Mouse (Mus musculus) heart, postnatal 10 days (tissue): ENCODE measurements around the gene Tmprss6. TPM values are rescaled to one million over a fixed set of nuclear protein-coding genes. Genes with fewer than 3 reads are reported as not detected.
A peak's percentile ranks its signal among the peaks of the same experiment; 100 is the strongest.

Experiments used
- DNase-seq, 2 experiments: peaks; one replicate each; pipeline ENCODE4 v3.0.0; 2021
- intact Hi-C: fragments of 180-260 bp; cut with DNase I; formaldehyde crosslinking; loops from one replicate; pipeline ENCODE4 v1.15.1; 2025
- total RNA-seq, 2 experiments: library from RNA; stranded (reverse); gene quantifications; 2 replicates each; pipeline ENCODE4 v1.2.3; 2021

The Tmprss6 gene
- total RNA-seq, 2 experiments from 2014 or later, result 0.10 to 0.45 TPM

DNA sequence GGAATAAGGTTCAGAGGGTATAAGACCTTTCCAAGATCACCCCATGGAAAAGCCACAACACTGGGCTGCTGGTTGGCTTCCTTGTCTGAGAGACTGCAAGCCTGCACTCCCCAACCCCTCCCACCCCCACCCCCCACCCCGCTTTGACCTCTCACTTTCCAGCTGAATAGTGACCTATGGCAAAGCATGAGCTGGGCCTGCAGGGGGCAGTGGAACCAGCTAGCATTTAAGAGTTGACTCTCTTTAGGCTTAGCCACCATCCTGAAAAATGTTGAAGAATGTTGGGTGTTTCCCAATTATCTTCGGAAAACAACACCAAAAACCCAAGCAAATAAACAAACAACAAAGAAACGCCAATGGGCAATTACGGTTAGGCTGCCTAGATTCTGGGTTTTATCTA, 43.2 kb downstream of the Tmprss6 start:
- intact Hi-C loops, result no loop called here
- DNase-seq, result no peak

GRCm38 (mm10) chr15:78424507-78424906, 43.9 kb downstream of the Tmprss6 start:
- intact Hi-C loops, result loop anchor here (5.0 kb wide), 1 partner anchor 247 kb away; no protein-coding TSS in a partner anchor
- DNase-seq, result no peak

DNA sequence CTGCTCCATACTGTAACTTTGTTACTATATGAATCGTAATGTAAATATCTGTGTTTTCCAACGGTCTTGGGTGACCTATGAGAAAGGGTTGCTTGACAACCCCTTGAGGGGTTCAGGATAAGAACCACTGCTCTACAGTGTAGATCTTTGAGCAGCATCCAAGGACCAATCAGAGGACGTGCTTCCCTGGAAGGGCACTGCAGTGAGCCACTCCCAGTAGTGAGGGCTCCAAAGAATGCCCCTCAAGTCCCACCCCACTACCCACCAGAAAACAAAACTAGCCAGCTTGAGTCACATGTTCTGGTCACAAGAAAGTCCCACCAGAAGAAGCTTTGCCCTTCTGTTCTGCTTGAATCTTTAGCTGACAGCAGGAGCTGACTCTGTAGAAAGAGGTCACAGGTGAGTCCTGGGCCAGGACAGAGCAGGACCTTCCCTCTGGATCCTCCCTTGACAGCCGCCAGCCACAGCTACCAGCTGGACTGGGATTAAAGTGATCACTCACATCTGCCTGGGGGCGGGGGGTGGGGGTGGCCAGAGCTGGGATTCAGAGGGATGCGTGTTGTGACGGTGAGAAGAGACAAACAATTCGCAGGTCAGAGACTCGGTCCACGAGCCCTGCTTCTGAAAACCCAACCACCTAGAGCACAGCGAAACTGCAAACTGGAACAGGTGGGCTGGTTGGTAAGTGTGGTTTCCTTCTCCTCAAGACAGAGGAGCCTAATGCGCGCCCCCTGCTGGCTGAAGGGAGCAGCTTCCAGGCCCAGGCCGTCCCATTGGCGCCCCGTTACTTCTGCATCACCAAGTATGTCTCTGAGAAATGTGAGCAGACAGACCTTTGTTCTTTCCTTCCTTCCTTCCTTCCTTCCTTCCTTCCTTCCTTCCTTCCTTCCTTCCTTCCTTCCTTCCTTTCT, 46.1 kb downstream of the Tmprss6 start:
- DNase-seq, result peak; percentile 82 to 89
- intact Hi-C loops, result loop anchor here (1.0 to 5.0 kb wide), 2 partner anchors 67 to 245 kb away; no protein-coding TSS in a partner anchor

DNA sequence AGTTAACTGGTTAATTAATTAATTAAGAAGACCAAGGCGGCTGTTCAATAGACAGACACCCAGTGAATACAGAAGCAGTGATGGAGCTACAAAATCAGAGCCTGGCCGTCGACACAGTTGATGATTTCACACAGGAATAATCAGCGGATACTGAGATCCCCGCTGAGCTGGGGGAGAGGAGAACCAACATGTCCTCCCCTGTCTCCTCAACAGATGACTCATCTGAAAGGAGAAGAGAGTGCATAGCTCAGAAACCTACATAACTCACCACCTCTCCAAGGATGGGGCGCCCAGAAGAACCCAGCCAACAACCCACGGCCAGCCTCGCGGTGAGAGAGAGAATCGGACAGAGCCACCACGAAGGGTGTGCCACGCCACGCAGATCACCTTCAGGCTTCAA, 48.0 kb downstream of the Tmprss6 start:
- intact Hi-C loops, result loop anchor here (5.0 kb wide), 1 partner anchor 243 kb away; no protein-coding TSS in a partner anchor
- DNase-seq, result no peak

GRCm38 (mm10) chr15:78416937-78417336, 51.5 kb downstream of the Tmprss6 start:
- DNase-seq, result no peak
- intact Hi-C loops, result no loop called here

GRCm38 (mm10) chr15:78414157-78414556, 54.3 kb downstream of the Tmprss6 start:
- intact Hi-C loops, result no loop called here
- DNase-seq, result no peak

DNA sequence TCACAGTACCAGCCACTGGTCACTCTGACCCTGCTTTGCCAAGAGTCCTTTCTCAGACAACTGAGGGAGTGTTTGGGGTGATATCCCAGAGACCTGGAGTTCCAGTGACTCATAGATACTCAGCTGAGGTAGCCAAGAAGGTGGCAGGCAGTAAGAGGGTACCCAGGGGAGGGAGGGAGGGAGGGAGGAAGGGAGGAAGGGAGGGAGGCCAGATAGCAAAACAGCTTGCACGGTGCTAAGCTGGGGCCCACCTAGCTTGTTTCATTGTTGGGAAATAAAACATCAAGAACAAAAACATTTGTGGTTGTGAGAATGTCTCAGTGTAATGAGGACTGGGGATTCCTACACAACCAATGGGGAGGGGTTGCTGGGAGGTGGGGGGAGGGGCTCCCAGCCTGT, 54.7 kb downstream of the Tmprss6 start:
- intact Hi-C loops, result no loop called here
- no peak for DNase-seq

DNA sequence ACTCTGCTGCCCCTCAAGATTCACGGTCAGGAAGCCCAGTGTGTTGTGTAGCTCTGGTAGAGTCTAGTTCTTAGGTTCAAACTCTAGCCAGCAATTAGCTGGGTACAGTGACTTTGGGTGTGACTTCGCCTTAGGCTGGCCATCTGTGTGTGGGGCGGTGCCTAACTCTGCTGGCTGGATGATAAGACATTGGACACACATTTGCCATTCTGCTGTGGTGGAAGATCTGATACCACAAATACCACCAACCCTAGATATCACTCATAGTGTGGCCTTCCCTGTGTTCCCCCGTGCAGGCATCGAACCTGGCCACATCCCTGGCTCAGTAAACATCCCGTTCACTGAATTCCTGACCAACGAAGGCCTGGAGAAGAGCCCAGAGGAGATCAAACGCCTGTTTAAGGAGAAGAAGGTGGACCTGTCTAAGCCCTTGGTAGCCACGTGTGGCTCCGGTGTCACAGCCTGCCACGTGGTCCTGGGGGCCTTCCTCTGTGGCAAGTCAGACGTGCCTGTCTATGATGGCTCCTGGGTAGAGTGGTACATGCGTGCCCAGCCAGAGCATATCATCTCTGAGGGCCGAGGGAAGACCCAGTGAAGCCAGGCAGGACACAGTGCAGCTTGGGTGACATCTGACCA, 55.2 kb downstream of the Tmprss6 start:
- intact Hi-C loops, result no loop called here
- no peak for DNase-seq

DNA sequence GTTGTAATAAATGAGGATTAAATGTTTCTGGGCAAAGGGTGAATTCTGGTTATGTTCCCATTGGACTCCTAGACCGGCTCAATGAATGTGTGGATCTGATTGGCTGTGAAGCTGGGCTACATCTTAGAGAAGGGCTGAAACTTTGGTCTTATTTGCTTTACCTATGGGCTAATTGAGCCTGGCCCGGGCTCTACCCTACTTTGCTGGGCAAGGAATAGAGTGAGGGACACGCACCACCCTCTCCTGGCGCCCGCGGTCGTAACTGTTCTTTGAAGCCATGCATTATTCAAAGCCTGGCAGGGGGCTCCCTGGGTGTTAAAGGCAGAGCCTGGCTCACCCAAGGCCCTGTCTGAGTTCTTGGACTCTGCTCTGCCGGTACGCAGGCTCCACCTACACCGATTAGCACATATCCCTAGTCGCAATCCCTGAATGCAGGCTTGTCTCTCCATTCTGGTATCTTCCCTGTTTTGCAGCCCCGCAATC, 58.8 kb downstream of the Tmprss6 start:
- intact Hi-C loops, result no loop called here
- no peak for DNase-seq

DNA sequence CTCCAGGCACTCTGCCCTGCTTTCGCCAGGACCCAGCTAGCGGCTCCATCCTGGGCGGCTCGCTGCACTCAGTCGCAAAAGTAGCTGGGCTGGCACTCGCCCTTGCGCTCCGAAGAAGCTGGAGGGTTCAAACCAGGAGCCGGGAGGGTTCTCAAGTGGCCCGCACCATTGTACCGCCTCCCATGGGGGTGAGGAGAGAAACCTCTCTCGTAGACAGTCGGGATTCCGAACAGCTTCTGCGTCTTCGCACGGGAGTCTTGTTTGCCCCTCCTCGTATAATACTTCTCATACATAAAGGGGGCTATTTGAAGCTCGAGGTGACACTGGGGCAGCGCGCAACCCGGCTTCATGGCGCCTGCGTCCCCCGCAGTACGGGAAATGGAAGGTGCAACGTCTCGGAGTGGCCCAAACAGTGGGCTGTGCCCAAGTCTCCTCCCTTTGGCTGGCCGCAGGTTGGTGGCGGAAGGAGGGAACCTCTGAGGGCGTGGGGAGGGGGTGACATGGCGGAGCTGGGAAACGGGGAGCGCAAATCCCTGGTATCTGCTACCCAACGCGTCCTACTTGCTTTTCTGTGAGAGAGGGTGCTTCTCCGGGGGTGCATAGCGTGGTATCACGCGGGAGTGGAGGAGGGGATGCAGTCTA, 62.0 kb downstream of the Tmprss6 start, which contains the start of gene Mpst:
Mpst (plus strand) TSS at position 124 of the 642 bp plus-strand sequence.
- intact Hi-C loops, result loop anchor here (2.0 kb wide), 1 partner anchor 22 kb away; the partner anchor contains the start of gene Kctd17

DNA sequence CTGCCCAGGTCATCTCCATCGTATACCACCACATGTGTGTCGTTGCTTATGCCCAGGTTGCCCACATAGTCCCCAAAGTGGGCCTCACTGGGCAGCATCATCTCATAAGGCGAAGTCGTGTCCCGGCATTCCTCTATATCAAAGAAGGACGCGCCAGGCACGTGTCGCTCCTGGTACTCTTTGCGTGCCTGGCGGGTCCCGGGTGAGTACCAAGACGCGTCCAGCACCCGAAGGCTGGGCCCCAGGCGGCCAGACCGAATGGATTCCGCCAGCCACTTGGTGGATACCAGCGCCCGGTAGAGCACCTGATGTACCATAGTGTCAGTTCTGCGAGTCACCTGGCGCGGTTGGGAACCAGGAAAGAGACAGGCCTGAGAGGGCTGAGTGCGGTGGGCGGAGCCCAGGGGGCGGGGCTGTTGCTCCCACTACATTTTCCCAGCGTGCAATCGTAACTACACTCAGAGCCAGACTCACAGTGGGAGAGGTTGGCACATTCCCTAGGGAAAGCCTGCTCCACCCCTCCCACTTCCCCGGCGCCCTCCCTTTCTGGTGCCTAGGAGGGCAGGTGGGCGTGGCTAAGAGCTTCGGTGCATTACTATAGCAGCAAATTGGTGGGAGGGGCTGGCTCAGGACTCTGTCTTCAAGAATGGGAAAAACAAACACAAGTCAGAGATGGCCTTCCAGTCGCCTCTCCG, 62.8 kb downstream of the Tmprss6 start, which contains the start of gene Tst:
Tst (minus strand) TSS at position 391 of the 695 bp plus-strand sequence.
- peak; percentile 90 for DNase-seq
- intact Hi-C loops, result loop anchor here (2.0 kb wide), 1 partner anchor 23 kb away; the partner anchor contains the start of gene Kctd17

More for the DNA sequence above, 62.0 kb downstream of the Tmprss6 start, which contains the start of gene Mpst:
- peak; percentile 94 to 95 for DNase-seq

DNA sequence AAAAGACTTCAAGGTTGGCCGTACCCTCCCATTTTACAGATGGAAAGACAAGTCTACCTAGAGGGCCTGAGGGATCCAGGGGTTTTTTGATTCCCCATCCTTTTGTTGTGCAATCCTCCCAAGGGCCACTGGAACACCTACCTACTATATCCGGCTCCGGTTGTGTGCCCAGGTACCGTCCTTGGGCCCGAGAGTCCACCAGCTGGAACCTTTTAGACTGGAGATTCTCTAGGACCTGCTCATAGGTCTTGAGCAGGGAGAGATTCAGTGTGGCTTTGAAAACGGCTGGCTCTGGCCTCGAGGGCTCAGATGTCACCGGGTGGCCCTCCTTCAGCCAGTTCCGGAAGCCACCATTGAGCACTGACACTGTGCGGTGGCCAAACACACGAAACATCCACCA, 63.3 kb downstream of the Tmprss6 start:
- DNase-seq, result no peak
- intact Hi-C loops, result no loop called here

- DNase-seq, result peak; percentile 73 to 75
- intact Hi-C loops, result no loop called here
These were observed 64.5 kb downstream of the Tmprss6 start for GRCm38 (mm10) chr15:78403896-78404295.

- intact Hi-C loops, result no loop called here
These were observed 65.1 kb downstream of the Tmprss6 start for GRCm38 (mm10) chr15:78403301-78403741.

GRCm38 (mm10) chr15:78402423-78402822, 66.0 kb downstream of the Tmprss6 start:
- DNase-seq, result peak; percentile 47 to 48
- intact Hi-C loops, result no loop called here

More at GRCm38 (mm10) chr15:78403301-78403741, 65.1 kb downstream of the Tmprss6 start:
- DNase-seq, result no peak

GRCm38 (mm10) chr15:78401921-78402320, 66.5 kb downstream of the Tmprss6 start:
- peak; percentile 87 to 90 for DNase-seq
- intact Hi-C loops, result no loop called here

DNA sequence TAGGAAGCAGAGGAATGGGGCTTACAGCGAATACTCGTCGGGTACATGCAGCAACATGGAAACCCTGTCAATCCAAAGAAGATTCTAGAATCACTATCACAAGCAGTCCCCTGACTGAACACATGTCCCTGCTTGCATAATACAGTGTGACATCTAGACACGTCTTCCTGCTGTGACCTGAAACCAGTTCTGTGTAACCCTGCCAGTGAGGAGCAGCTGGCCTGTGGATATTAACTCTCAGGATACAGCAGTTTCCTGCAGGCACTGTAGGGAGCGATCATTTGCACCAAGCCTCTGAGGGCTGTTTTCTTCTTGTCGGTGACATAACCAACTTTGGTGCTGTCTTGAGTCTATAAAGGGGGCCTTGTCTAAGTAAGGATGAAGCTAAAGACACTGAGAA, 67.1 kb downstream of the Tmprss6 start:
- intact Hi-C loops, result no loop called here
- peak in 1 of 2 experiments; percentile 41 for DNase-seq

DNA sequence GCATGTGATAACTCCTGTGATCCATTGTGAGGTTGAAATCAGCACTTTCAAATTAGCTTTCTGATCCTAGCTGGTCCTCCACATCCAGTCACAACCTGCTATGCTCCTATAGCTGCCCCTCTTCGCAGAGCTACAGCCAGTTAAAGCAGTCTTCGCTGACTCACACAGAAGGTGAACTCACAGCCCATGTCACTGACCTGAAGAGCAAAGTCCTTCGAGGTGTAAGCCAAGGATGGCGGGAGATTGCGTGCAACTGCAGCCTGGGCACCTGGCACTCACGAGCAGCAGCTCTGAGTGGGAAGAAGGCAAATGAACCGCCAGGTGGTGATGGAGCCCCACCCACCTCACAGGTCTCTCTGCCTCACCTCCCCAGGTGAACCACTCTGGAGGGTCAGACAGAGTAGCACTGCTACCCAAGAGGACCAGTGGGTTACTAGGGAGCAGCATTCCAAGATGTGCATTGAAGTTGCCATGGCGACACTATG, 72.9 kb downstream of the Tmprss6 start, which contains the start of gene Tex33:
Tex33 (minus strand) TSS at position 435 of the 485 bp plus-strand sequence.
- intact Hi-C loops, result no loop called here
- no peak for DNase-seq

- intact Hi-C loops, result no loop called here
- no peak for DNase-seq
These were observed 77.6 kb downstream of the Tmprss6 start for GRCm38 (mm10) chr15:78390855-78391254.
